Mouse (Mus musculus) layer of hippocampus, postnatal 14 days (tissue): ENCODE results near the gene Stx5a. TPM values are rescaled to one million over a fixed set of nuclear protein-coding genes. Genes with fewer than 3 reads are reported as not detected.

Experiments
- DNase-seq, 2 experiments: peaks; one replicate each; pipeline ENCODE4 v3.0.0; 2021 to 2022; ENCODE audit warnings: low spot score in 2 of 2, mixed read lengths in 1 of 2
- long read RNA-seq, 2 experiments: library from polyadenylated mRNA; stranded (forward); transcript quantifications; one replicate each; pipeline ENCODE4 v2.0.0; 2021
- total RNA-seq, 2 experiments: library from RNA; stranded (reverse); gene quantifications; 2 replicates each; pipeline ENCODE4 v1.2.3; 2021

Stx5a gene
- 10 to 100 TPM; 64.5 to 71.4 TPM for total RNA-seq
- long read RNA-seq, experiment 1, transcript Stx5a-202 (10 exons, 2,112 nt) = minor isoform, 11 of 51 reads
- long read RNA-seq, experiment 1, transcript Stx5a-213 (11 exons, 2,251 nt) = major isoform, 22 of 51 reads
- long read RNA-seq, experiment 1, partial matches to known transcripts = 3 of 51 reads
- long read RNA-seq, experiment 1, other reads (novel, unspliced or antisense) = 10 of 51 reads
- long read RNA-seq, experiment 2, transcript Stx5a-209 (1 exons, 3,015 nt) = minor isoform, 6 of 65 reads
- long read RNA-seq, experiment 2, transcript Stx5a-202 (10 exons, 2,112 nt) = minor isoform, 15 of 65 reads
- long read RNA-seq, experiment 2, transcript Stx5a-213 (11 exons, 2,251 nt) = major isoform, 26 of 65 reads
- long read RNA-seq, experiment 2, partial matches to known transcripts = 6 of 65 reads
- long read RNA-seq, experiment 2, other reads (novel, unspliced or antisense) = 10 of 65 reads

GRCm38 (mm10) chr19:8741243-8741869 lies at the start of gene Stx5a:
Stx5a (plus strand) TSS chr19:8741413.
- peak; percentile 96 to 97 for DNase-seq

- DNase-seq = no peak
Observed at GRCm38 (mm10) chr19:8691871-8692539, 49.2 kb upstream of the Stx5a start.

DNA sequence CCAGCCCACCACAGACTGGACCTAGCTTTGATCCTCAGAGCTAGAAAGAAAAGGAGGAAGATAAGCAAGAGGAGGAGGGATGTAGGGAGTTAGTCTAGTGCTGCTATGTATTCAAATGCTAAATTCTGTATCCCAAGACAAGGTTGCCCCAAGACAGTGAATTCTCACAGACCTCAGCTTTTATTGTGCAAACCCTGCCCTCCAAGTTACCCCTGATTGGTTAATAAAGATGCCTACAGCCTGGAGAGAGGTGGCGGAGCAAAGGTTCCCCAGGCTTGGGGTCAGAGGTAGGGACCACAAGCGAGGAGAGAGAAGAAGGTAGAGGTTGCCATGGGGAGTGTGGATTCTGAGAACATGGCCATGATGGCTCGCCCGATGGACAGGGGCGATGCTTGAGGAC lies 48.5 kb upstream of the Stx5a start:
- DNase-seq = no peak

DNA sequence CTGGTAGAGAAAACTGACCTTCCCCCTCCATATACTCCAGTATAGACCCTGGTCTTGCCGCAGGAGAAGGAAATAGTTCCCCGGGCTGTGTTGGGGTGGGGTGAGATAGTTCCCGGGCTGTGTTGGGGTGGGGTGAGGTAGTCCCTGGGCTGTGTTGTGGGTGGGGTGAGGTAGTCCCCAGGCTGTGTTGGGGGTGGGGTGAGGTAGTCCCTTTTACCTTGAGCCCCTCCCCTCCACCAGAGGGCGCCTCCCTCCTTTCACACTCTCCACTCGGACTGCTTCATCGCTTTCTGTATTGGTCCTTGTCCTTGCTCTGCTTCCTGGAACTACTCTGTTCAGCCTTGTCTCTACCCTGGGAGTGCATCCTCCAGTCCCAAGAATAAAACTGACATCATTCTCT lies 45.9 kb upstream of the Stx5a start:
- no peak for DNase-seq

DNA sequence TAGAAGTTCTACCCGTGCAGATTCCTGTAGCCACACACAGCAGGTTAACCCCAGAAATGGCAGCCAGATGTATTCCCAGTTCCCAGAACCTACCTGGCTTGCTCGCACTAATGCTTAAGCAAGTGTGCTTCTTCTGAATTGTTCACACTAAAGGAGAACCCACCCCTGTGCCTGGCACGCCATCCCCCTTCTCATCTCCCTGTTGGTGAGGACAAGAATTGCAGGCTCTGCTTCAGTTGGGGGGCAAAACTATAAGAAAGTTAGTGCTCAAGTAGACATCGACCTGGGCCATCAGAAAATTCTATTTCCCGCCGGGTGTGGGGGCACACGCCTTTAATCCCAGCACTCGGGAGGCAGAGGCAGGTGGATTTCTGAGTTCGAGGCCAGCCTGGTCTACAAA lies 41.6 kb upstream of the Stx5a start:
- no peak for DNase-seq

- DNase-seq = no peak
Observed at GRCm38 (mm10) chr19:8702458-8702857, 38.8 kb upstream of the Stx5a start.

DNA sequence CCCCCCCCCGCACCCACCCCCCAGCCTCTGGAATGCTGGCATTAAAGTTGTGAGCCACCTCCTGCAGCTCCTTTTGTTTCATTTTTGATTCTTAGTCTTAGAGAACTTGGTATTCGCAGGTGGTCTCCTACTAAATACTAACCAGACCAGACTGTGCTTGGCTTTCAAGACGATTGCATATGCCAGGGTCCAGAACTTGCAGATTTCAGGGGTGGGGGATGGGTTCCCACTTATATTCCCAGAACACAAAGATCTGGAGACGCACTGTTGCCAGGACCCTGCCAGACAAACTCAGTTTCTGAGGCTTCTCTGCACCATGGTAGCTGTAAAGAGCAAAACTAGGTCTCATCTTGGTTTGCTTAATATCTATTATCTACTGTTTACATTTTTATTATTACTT lies 37.6 kb upstream of the Stx5a start:
- DNase-seq = no peak

DNA sequence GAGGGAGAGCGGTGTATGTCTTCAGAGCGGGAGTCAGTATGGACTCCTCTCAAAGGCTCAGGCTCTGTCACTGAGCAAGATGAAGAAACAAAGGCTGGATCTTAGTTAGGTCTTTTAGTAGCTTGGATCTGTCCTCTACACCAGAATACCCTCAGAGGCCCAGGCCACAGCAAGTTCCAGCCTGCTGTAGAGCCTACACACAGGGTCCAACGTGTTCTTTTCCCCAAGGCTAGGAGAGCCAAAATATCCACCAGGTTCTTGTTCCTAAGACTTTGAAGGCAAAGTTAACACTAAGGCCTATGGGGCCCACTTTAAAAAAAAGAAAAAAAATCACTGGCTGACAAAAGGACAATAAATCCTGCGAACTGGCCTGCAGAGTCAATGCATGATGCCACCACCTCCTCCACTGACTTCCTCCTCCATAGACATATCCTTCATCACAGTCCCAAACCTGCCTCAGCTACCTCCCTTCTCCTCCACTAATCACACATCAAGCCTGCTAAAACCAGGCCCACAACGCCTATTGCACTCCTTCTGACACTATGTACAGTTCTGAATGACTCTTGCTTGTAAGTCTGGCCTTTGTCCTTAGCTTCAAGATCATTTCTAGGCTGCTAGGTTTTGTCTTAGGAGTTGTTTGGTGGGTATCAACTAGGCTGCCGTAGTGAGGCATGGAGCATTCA lies 36.0 kb upstream of the Stx5a start:
- DNase-seq = no peak

DNA sequence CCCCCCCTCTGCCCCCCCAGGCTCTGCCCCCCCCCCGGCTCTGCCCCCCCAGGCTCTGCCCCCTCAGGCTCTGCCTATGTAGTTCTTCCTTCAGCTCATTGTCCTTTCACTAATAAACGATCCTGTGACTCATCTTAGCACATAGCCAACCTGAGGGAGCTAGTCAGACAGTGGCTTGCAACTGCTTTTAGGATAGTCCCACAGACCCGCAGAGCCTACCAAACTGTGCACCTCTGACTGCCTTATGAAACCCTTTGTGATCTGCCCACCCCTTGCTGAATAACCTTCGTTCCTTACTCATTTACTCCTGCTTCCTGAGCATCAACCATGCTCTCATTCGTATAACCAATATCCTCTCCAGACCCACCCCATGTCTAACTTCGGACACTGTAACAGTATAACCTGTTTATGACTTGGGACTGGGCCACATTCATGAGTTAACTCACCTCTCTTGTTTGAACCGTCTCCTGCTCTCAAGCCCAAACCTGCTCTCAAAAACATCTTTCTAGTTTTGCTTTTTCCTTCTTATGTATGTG lies 35.0 kb upstream of the Stx5a start:
- DNase-seq = no peak

- no peak for DNase-seq
Observed at GRCm38 (mm10) chr19:8706930-8707329, 34.3 kb upstream of the Stx5a start.

- DNase-seq = no peak
Observed at GRCm38 (mm10) chr19:8708954-8709353, 32.3 kb upstream of the Stx5a start.

- peak in 1 of 2 experiments; percentile 65 for DNase-seq
Observed at GRCm38 (mm10) chr19:8710057-8710456, 31.2 kb upstream of the Stx5a start.

DNA sequence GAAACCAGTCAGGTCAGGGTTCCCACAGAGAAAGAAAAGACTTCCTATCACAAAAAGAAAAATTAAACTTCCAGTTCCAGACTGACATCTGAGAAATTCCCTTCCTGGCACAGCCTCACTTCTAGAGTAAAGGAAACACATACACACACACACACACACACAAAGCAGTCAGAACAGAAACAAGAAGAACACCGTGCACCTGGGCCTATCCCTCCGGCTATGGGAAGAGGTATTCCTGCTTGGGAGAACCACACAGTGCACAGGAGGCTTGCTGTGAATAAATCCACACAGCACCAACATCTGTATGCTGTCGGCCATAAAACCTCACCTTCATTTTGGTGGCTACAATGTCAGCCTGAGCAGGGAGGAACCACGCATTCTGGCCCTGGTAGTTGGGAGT lies 29.7 kb upstream of the Stx5a start:
- DNase-seq = no peak

- no peak for DNase-seq
Observed at GRCm38 (mm10) chr19:8711949-8712869, 29.0 kb upstream of the Stx5a start.

DNA sequence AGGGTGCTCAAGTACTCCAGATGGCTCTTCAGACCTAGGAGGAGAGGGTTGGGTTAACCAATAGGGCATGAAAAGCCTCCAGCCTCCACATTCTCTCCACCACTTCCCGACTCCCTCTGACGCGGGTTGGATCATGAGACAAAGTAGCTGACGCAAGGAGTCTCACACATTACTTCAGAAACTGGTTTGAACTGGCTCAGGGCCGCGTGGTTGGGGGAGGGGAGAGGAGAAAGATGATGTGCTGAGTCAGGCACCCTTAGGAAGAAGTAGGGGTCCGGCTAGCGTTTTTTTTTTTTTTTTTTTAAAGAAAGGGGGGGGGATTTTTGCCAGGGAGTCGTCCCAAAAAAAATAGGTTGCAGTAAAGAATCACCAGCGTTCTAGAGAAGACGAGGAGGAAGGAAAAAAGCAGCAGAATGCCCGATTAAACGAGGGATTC lies 28.3 kb upstream of the Stx5a start:
- peak; percentile 60 to 72 for DNase-seq

DNA sequence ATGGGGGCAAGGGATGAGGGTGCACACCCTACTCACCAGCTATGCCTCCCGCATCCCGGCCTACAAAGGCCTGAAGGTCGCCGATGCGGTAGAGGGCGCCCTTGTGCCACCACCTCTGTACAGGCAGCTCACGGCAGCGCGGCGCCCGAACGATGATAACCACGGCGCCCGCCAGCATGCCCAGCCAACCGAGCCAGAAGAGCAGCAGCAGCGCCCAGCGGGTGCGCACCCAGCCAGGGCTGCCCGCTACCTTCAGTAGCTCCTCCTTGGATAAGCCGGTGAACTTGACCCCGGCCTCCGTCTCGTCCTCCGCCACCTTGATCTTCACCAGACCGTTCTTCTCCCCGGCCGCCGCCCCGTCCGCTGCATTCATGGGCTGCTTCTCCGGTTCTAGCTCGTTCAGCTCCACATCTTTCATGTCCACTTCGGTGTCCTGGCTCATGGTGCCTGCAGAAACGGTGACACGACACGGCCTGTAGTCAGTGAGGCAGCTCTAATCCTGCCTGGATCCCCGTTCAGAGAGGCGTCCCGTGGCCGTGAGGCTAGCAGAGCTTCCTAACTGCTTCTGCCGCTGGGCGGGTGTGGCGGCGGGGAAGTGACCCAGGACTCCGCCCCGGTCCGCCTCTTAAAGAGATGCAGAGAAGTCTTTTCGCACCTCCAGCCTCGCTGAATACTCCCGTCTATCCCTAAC lies 27.8 kb upstream of the Stx5a start:
- DNase-seq = peak; percentile 90 to 96

DNA sequence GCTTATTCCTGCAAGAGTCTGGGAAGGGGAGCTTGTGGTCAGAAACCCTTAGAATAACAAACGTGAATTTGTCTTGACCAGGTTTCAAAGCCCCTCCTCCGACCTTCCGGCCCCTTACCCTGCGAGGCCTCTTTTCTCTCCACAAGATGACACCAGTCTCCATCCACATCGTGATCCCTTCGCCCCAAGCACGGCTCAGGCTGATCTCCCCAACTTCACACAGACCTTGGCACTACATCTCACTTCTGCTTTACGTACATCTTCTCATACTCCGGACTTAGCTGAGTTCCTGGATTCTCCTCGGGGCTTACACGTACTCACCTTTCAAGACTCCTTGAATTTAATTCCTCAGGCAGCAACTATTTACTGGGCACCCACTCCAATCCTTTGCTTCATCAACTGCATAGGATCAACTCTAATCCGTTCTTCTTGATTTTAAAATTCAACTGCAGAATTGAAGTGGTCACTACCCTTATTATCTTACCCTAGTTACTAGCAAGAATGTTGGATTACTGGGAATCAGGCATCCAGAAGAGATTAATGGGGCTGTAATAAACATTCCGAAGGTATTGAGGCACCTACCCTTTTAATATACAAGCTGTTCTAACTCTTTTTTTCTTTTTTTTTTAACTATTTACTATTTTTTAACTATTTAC lies 27.1 kb upstream of the Stx5a start:
- no peak for DNase-seq

DNA sequence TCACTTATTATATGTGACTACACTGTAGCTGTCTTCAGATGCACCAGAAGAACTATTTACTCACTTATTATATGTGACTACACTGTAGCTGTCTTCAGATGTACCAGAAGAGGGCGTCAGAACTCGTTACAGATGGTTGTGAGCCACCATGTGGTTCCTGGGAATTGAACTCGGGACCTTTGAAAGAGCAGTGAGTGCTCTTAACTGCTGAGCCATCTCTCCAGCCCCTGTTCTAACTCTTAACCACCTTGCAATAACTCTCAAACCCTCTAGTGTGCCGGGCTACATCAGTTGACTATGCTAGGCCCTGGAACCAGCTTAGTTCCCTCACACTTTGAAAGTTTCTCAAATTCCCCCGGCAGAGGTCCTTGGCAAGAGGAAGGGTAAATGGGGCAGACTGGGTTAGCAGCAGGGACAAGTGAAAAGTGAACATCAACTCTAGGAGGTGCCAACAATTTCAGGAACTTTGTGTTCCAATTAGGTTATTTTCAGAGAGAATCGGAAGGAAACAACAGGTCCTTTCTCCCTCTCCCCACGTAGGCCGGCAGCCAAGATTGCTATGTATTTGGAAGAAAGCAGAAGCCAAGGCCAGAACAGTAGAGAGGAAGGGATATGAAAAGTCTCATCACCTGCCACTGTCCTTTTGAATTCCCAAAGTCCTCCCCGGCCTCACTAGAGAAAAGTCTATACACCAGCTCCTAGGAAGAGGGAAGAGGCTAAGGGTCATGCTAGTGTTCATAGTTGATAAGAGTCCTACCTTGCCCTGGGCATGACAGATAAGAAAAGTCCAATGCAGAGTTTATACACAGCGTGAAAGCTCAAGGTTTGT lies 26.3 kb upstream of the Stx5a start:
- peak in 1 of 2 experiments; percentile 32 for DNase-seq
